Mouse (Mus musculus): ENCODE measurements around the gene Otud6a. TPM values are rescaled to one million over a fixed set of nuclear protein-coding genes. Genes with fewer than 3 reads are reported as not detected.

The Otud6a gene
- total and polyA plus RNA-seq, 3 experiments, result not detected

DNA sequence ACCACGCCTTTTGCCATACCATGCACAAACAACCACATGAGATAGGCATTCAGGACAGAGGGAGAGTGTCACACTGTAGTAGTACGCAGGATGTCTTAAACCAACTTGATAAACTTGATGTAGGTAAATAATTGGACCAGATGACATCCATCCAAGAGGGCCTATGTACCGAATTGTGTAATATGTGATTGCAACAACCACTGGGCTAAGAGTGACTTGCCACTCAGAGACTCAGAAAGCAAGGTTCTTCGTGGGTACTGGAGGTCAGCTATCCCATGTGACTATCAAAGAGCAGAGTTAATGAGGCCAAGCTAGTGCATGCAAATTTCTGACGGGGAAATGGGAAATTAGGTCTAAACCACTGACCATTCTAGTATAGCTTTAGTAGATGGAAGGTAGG lies 27.2 kb upstream of the Otud6a start:
- H3K79me2 ChIP-seq (ENCODE audit: control insufficient read depth, insufficient read depth, low read length, poor library complexity), result no peaks in the 10 kb centered on the region
- no peak for DNase-seq (ENCODE audit: low read depth, low spot score)
- H3K9ac ChIP-seq (ENCODE audit: control insufficient read depth, low read depth, low read length, poor library complexity, severe bottlenecking), result no peak overlapping the region
- no peak overlapping the region for H3K4me3 ChIP-seq (ENCODE audit: control insufficient read depth in 1 of 2, insufficient read depth in 1 of 2, low read depth in 2 of 2, low read length in 2 of 2)
- H3K27me3 ChIP-seq (ENCODE audit: control insufficient read depth in 1 of 2, insufficient read depth in 2 of 2, low read length in 2 of 2), result no peaks in the 10 kb centered on the region
- TF ChIP-seq ZMIZ1 (IDR thresholded peaks at IDR 0.05; ENCODE audit: low read depth, low read length) (no peak), CHD1 (IDR thresholded peaks at IDR 0.05; ENCODE audit: low read depth, low read length) (no peak), SIN3A (IDR thresholded peaks at IDR 0.05; ENCODE audit: low read length) (no peak), USF1 (IDR thresholded peaks at IDR 0.05; ENCODE audit: low read depth, low read length) (no peak), ZKSCAN1 (IDR thresholded peaks at IDR 0.05; ENCODE audit: low read depth, low read length) (no peak), MAFK (IDR thresholded peaks at IDR 0.05; ENCODE audit: borderline replicate concordance, low read depth, low read length) (no peak)
- no peak overlapping the region for H3K27ac ChIP-seq (ENCODE audit: control insufficient read depth, low read depth, low read length)
- no peaks in the 10 kb centered on the region for H3K36me3 ChIP-seq (ENCODE audit: control insufficient read depth in 1 of 2, insufficient read depth in 2 of 2, low read length in 2 of 2)
- no peaks in the 10 kb centered on the region for H3K9me3 ChIP-seq (replicated peaks; ENCODE audit: insufficient read depth, low read length)
- H3K4me1 ChIP-seq (ENCODE audit: control insufficient read depth in 1 of 2, insufficient read depth in 2 of 2, low read length in 2 of 2), result no peaks in the 10 kb centered on the region

DNA sequence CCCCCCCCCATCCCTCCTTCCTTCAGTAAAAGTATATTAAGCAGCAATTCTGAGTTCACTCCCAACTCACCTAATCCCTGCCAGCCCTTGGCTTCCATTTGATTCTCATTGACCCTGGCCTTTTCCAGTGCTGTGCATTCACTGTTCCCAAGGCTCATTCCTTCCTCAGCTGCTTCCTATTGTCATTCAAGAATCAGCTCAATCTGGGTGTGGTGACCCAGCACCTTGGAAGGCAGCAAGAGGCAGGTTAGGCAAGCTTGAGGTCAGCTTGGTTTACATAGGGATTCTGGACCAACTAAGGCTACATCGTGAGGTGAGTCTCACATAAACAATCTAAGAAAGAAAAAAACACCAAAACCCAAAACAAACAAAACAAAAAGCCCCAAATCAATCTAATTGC lies 19.6 kb upstream of the Otud6a start:
- H3K9ac ChIP-seq (ENCODE audit: control insufficient read depth, low read depth, low read length, poor library complexity, severe bottlenecking), result no peak overlapping the region

DNA sequence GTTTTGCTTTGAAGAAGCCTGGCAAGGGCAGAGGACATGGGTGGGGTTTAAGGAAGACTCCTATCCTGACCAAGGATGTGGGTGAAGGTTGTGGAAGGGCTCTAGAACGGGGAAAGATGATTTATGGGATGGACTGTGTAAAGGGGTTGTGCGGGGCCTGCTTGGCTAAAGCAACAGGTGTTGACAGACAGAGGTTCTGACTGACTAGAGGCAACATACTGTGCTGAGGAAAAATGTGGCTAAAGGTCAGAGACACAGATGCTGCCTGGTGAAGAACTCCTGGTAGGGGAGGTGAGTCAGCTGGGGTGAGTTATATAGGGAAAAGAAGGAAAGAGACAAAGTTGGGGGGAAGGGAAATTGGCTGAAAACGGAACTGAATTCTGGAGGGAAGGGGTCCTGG lies 3.5 kb downstream of the Otud6a start:
- DNase-seq (ENCODE audit: low read depth, low spot score), result no peak
- Histone ChIP-seq H3K4me1 (ENCODE audit: control insufficient read depth in 1 of 2, insufficient read depth in 2 of 2, low read length in 2 of 2) (no peaks in the 10 kb centered on the region), H3K9ac (ENCODE audit: control insufficient read depth, low read depth, low read length, poor library complexity, severe bottlenecking) (no peak overlapping the region), H3K79me2 (ENCODE audit: control insufficient read depth, insufficient read depth, low read length, poor library complexity) (no peaks in the 10 kb centered on the region), H3K27ac (ENCODE audit: control insufficient read depth, low read depth, low read length) (no peak overlapping the region), H3K27me3 (ENCODE audit: control insufficient read depth in 1 of 2, insufficient read depth in 2 of 2, low read length in 2 of 2) (no peaks in the 10 kb centered on the region), H3K9me3 (replicated peaks; ENCODE audit: insufficient read depth, low read length) (no peaks in the 10 kb centered on the region), H3K4me3 (ENCODE audit: control insufficient read depth in 1 of 2, insufficient read depth in 1 of 2, low read depth in 2 of 2, low read length in 2 of 2) (no peak overlapping the region), H3K36me3 (ENCODE audit: control insufficient read depth in 1 of 2, insufficient read depth in 2 of 2, low read length in 2 of 2) (no peaks in the 10 kb centered on the region)
- TF ChIP-seq KAT2A (conservative IDR thresholded peaks at IDR 0.05; ENCODE audit: low read depth, low read length) (no peak), NRF1 (IDR thresholded peaks at IDR 0.05; ENCODE audit: insufficient read depth, low read depth, low read length, poor library complexity, severe bottlenecking) (no peak), CTCF (IDR thresholded peaks at IDR 0.05 in 2 of 3, conservative IDR thresholded peaks at IDR 0.05 in 1 of 3; ENCODE audit: control insufficient read depth in 1 of 3, insufficient read depth in 1 of 3, low read depth in 2 of 3, low read length in 3 of 3, poor library complexity in 1 of 3, severe bottlenecking in 1 of 3) (no peak), ZMIZ1 (IDR thresholded peaks at IDR 0.05; ENCODE audit: low read depth, low read length) (no peak), RAD21 (IDR thresholded peaks at IDR 0.05; ENCODE audit: low read depth, low read length) (no peak), MXI1 (IDR thresholded peaks at IDR 0.05; ENCODE audit: low read depth, low read length) (no peak), MAX (IDR thresholded peaks at IDR 0.05; ENCODE audit: low read length) (no peak), POLR2AphosphoS2 (IDR thresholded peaks at IDR 0.05; ENCODE audit: low read length) (no peak), TBP (IDR thresholded peaks at IDR 0.05; ENCODE audit: low read depth, low read length) (no peak), ZC3H11A (IDR thresholded peaks at IDR 0.05; ENCODE audit: low read depth, low read length) (no peak), E2F4 (IDR thresholded peaks at IDR 0.05; ENCODE audit: borderline replicate concordance, low read depth, low read length) (no peak), USF1 (IDR thresholded peaks at IDR 0.05; ENCODE audit: low read depth, low read length) (no peak), CHD2 (IDR thresholded peaks at IDR 0.05; ENCODE audit: low read length) (no peak), GABPA (IDR thresholded peaks at IDR 0.05; ENCODE audit: low read depth, low read length) (no peak), MAFK (IDR thresholded peaks at IDR 0.05; ENCODE audit: borderline replicate concordance, low read depth, low read length) (no peak), HCFC1 (IDR thresholded peaks at IDR 0.05; ENCODE audit: low read depth, low read length) (no peak), EP300 (IDR thresholded peaks at IDR 0.05; ENCODE audit: low read depth in 1 of 2, low read length in 2 of 2) (no peak)

More for the DNA sequence above, 19.6 kb upstream of the Otud6a start:
- Histone ChIP-seq H3K4me1 (ENCODE audit: control insufficient read depth in 1 of 2, insufficient read depth in 2 of 2, low read length in 2 of 2) (no peaks in the 10 kb centered on the region), H3K4me3 (ENCODE audit: control insufficient read depth in 1 of 2, insufficient read depth in 1 of 2, low read depth in 2 of 2, low read length in 2 of 2) (no peak overlapping the region), H3K27me3 (ENCODE audit: control insufficient read depth in 1 of 2, insufficient read depth in 2 of 2, low read length in 2 of 2) (no peaks in the 10 kb centered on the region), H3K9me3 (replicated peaks; ENCODE audit: insufficient read depth, low read length) (no peaks in the 10 kb centered on the region), H3K36me3 (ENCODE audit: control insufficient read depth in 1 of 2, insufficient read depth in 2 of 2, low read length in 2 of 2) (no peaks in the 10 kb centered on the region), H3K27ac (ENCODE audit: control insufficient read depth, low read depth, low read length) (no peak overlapping the region), H3K79me2 (ENCODE audit: control insufficient read depth, insufficient read depth, low read length, poor library complexity) (no peaks in the 10 kb centered on the region)
- DNase-seq (ENCODE audit: low read depth, low spot score), result no peak
- TF ChIP-seq TAL1 (IDR thresholded peaks at IDR 0.05; ENCODE audit: low read length), result no peak
- TF ChIP-seq JUND (IDR thresholded peaks at IDR 0.05; ENCODE audit: low read depth, low read length), result no peak
- no peak for TF ChIP-seq MAX (IDR thresholded peaks at IDR 0.05; ENCODE audit: low read length)
- TF ChIP-seq UBTF (IDR thresholded peaks at IDR 0.05; ENCODE audit: borderline replicate concordance, insufficient read depth, low read depth, low read length), result no peak
- no peak for TF ChIP-seq EP300 (IDR thresholded peaks at IDR 0.05; ENCODE audit: low read depth in 1 of 2, low read length in 2 of 2)
- TF ChIP-seq TBP (IDR thresholded peaks at IDR 0.05; ENCODE audit: low read depth, low read length), result no peak
- TF ChIP-seq SMC3 (IDR thresholded peaks at IDR 0.05; ENCODE audit: low read depth, low read length), result no peak
- TF ChIP-seq GATA1 (IDR thresholded peaks at IDR 0.05; ENCODE audit: low read depth, low read length), result no peak
- TF ChIP-seq SIN3A (IDR thresholded peaks at IDR 0.05; ENCODE audit: low read length), result no peak
- no peak for TF ChIP-seq ZMIZ1 (IDR thresholded peaks at IDR 0.05; ENCODE audit: low read depth, low read length)
- no peak for TF ChIP-seq MYC (IDR thresholded peaks at IDR 0.05; ENCODE audit: low read depth, low read length)
- TF ChIP-seq ETS1 (IDR thresholded peaks at IDR 0.05; ENCODE audit: low read depth, low read length), result no peak
- no peak for TF ChIP-seq RAD21 (IDR thresholded peaks at IDR 0.05; ENCODE audit: low read depth, low read length)
- no peak for TF ChIP-seq E2F4 (IDR thresholded peaks at IDR 0.05; ENCODE audit: borderline replicate concordance, low read depth, low read length)
- TF ChIP-seq HCFC1 (IDR thresholded peaks at IDR 0.05; ENCODE audit: low read depth, low read length), result no peak
- TF ChIP-seq NELFE (IDR thresholded peaks at IDR 0.05; ENCODE audit: low read depth, low read length), result no peak
- no peak for TF ChIP-seq ZNF384 (IDR thresholded peaks at IDR 0.05; ENCODE audit: low read depth, low read length)

Data from MEL (cell line).